Mouse (Mus musculus) neural tube, embryonic 10.5 days (tissue): ENCODE results near the gene Gpd2.

ENCODE experiments used
- DNase-seq: peaks from one replicate; pipeline ENCODE4 v3.0.0-alpha.2; 2017; ENCODE audit warnings: low spot score; ENCODE audit errors: extremely low spot score

Gpd2 gene

DNA sequence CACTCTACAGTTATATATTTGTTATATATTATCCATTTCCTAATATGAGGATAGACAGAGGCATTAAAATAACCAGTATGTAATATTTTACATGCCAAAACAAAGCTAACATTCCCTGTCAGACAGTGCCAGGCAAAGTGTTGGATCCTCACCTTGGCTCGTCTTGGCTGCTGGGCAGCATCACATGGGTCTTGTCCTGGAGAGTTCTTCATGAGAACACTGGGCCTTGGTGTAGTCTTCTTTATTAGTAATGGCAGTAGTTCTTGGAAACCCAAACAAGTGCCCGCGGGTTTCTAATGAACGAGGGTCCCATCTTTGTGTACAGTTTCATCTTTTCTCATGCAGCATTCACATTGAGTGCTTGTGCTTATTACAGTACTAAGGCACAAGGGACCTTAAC, 59.8 kb downstream of the Gpd2 start:
- no peak for DNase-seq

DNA sequence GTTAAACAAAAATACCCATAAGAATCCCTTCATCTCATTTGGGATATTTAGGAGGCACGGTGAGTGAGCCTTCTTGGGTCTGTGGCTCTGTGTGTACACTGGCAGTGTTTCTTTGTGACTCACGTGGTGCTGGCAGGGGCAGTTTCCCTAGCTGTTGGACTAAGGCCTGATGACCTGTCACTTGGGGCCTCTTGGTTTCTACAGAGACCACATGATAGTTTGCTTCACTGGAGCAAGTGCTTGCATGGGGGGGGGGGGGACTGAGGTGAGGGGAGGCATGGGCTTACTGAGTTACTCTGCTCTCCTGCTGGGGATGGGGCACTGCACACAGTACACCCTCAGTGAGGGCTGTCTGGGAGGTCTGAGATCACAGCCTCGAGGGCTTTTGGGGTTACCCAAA, 64.1 kb downstream of the Gpd2 start:
- DNase-seq, result no peak

DNA sequence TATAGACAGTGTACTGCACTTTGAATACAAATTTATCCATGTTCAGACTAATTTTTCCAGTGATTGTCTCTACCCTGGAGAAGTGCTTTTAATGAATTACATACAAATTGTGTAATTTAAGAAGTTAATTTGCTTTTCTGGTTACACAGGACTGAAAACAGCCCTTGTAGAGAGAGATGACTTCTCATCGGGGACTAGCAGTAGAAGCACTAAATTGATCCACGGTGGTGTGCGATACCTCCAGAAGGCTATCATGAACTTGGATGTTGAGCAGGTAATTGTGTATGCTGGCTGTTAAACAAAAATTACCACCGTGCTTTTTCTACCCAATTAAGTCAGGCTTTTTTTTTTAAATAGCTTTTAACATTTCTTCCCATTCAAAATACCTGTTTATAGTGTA, 66.8 kb downstream of the Gpd2 start:
- no peak for DNase-seq

DNA sequence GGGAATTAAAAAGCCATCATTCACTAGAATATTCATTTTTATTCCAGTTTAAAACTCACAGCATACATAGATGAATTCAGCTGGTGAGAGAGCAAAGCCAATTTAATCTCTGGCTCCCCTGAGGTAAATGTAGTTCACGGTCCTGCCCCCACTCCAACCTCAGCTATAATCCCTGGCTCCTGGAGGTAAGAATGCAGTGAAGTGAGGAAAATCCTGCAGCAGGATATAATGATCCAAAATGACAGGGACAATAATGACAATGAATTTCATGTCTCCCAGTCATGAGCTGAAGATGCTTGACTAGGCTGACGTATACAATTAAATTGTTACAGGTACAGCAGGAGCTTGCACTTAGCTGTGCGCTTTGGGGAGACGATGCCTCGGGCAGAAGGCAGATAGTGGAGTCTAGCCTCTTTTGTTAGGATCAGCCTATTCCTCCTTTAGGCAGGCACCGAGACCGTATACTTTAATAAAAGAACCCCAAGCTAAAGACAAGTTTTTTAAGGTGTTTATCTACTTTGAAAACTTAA, 74.9 kb downstream of the Gpd2 start:
- DNase-seq, result no peak

DNA sequence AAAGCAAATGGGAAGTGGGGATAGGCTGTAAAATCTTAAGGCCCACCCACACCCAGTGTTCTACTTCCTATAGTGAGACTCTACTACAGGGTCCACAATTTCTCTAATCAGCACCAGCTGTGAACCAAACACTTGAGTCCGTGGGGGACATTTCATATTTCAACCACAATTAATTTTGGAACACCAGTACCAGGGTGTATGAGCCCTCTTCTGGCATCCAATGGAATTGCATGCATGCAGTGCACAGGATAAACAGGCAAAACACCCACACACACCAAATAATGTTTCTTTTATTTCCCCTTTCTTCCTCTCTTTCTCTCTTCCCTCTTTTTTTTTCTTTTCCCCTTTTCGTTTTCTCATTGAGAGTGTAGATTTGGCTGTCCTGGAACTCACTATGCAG, 78.6 kb downstream of the Gpd2 start:
- peak; percentile 40 for DNase-seq

DNA sequence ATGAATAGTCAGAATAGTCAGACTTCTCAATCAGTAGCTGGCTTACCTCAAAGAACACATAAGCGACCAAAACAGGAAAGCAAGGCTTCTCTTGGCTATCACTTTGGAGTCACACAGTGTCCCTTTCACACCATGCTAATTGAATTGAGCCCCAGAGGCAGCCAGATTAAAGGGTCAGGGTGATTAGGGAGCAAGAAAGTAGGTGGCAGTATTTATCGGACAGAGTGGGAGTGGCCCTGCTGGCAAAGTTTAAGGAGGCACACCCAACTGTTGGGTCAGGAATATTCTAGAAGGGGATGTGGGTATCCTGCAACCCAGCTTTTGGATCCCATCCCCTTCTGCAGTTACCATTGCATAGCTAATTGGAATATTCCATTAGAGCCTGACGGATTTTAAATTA, 80.9 kb downstream of the Gpd2 start:
- DNase-seq, result no peak

DNA sequence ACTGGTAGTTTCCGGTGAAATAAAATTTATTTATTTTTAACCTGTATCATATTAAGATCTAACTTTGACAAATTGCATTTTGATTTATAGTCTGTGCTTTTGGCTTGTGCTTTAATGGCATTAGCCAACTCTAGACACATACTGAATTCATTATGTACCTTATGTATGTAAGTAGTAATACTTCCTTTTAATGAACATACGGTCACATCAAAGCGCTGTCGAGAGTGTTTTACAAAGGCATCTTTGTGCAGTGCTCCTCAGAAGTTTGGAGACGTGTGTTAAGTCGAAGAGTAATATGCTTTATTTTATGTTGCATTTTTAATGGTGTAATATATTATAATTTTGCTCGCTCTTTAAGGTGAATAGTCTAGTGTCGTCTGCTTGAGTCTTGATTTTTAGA, 88.7 kb downstream of the Gpd2 start:
- no peak for DNase-seq

DNA sequence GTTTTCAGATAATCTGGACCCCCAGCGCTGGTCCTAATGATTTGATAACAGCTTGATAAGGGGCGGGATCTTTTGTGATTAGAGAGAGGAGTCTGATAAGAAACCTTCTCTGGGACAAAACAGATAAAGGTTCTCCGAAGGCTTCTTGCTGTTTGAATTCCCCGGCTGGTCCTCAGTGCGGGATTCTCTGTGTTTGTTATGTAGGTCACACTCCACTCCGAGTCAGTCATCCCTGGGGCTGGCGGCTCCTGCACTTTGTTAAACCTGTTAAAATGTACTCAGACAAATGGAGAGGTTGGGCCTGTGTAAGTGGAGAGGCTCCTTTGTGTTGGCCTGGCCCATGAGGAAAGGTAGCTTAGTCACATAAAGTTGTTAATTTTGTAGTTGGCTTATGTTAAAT, 91.9 kb downstream of the Gpd2 start:
- DNase-seq, result no peak

DNA sequence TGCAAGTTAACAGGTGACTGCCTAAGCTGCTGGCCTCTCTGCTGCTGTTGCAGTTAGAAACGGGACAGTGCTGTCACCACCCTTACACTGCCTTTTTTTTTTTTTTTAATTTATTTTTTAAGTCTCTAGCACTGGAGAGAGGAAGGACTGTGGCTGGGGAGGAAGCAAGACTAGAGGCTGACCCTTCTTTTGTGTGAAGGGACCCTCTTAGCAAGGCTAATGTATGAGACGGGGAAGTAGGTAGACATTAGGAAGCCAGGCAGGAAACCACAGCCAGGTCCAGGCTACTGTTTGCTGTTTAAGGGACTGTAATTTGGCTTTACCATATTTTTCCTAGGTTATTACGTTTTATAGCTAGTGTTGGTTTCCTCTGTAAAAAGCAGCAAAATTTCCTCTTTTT, 93.4 kb downstream of the Gpd2 start:
- DNase-seq, result no peak

DNA sequence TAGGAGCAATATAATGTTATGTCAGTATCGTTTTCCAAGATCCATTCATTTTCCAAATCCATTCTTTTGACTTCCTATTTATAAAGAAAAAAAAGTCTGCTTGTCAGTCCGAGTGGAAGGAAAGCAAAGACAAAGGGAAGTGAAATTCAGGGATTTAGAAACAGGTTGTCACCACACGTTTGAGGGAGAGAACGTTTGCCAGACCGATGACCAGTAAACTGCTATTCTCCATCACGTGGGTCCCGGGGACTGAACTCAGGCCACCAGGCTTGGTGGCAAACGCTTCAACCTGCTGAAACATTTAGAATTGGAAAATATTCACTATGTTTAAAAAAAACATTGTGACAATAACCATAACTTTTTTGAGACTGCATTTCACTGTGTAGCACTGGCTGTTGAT, 93.8 kb downstream of the Gpd2 start:
- no peak for DNase-seq

DNA sequence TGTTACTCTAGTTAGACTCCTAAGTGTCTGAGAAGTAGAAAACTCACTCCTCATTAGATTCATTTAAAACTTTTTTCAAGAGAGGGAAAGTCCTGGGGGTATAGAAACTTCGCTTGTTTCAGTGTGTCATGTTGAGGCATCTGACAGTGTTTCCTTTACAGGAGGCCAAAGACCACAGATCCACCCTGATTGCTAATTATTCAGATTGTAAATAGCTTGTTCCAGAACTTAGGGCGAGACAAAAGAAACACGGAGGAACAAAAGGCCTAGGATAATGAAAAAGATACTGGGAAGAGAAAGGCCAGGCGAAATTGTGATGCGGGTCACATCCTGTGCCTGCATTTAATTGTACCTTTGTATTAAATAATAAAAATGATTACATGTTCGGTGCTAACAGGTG, 96.0 kb downstream of the Gpd2 start:
- no peak for DNase-seq

DNA sequence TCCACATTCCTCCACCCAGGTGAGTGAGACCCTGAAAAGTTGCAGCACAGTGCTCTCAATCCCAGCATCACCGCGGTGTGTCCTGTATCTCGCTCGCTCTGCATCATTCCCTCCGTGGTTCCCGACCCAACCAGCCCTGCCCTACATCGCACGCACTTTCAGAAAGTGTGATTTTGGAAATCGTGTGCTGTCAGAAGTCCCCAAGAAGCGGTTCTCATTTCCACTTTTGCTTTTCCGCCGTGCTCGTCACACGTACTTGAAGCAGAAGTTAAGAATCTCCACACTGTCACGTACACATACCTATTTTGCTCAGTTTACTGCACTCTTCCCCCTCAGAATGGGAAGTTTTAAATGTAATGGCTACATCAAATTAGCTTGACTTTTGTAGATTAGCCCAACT, 98.0 kb downstream of the Gpd2 start:
- DNase-seq, result no peak

DNA sequence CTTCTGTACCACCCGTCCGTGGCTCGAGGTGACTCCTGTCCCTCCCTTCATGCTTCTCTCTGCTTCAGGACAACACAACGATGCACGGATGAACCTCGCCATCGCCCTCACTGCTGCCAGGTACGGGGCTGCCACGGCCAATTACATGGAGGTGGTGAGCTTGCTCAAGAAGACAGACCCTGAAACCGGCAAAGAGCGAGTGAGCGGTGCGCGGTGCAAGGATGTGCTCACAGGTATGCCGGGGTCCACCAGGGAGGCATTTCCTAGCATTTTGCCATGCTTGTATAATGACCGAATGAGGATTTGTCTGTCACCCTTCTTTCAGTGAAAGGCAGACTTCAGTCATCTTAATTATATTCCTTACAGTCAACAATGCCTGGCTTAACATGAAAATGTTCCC, 101.3 kb downstream of the Gpd2 start:
- DNase-seq, result no peak

DNA sequence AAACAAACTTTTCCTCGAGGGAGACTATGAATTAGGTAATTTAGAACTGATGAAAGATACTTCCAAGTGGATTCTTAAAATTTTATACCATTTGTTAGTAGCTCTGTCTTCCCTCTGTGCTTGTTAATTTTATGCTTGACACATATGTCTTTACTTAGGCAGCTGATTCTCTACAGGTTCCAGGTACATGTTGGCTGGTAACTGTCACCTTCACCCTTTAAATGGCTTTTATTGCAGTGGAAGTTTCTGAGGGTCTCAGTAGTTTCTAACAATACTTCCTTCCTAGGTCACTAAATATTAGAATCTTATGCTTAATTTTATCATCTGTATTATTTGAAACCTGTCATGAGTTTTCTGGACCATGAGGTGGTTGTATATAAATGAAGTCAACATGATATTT, 105.5 kb downstream of the Gpd2 start:
- DNase-seq, result no peak

DNA sequence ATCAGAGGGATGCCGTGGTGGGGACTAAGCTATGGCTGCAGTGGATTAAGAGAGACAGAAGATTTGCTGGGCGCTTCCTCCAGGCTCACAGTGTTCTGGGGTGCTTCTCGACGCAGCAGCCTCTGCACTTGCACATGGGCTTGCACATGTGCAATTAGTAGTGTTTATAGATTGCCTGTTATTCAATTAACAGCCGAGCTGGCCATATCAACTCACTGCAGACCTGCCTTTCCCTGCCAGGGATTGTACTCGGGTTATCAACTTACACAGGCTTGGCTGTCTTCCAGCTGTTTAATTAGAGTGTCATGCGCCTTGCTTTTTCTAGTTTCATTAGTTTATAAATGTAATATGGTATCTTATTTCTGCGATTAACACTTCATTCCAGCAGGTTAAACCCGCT, 113.2 kb downstream of the Gpd2 start:
- DNase-seq, result no peak

DNA sequence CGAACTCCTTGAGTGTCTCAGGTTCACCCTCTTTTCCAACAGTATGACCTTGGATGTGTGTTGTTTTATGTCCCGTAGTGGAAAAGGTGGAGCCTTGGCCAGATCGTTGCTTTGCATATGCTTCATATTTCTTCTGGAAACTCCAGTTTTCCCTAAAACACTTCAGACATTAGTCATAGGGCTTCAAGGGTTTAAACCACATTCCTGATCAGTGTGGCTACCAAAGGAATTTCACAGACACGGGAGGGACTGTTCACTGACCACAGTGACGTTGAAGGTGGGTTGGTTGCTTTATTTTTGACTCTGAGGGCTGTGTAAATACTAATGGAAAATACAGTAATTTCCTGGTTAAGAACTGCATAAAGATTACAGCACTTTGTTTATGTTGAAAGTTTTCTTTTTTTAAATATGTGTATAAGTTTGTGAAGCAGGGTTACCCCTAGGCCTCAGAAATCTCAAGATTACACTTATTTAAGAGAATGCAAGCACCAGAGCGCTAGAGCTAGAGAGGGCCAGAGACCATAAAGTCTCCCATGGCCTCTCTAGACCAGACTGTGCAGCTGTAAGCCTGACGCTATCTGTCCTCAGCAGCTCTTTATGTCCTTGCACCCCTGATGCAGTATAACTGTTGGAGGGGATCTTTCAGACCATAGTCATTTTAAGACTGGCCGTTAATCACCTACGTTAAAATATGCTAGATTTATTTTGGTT, 116.4 kb downstream of the Gpd2 start:
- no peak for DNase-seq

DNA sequence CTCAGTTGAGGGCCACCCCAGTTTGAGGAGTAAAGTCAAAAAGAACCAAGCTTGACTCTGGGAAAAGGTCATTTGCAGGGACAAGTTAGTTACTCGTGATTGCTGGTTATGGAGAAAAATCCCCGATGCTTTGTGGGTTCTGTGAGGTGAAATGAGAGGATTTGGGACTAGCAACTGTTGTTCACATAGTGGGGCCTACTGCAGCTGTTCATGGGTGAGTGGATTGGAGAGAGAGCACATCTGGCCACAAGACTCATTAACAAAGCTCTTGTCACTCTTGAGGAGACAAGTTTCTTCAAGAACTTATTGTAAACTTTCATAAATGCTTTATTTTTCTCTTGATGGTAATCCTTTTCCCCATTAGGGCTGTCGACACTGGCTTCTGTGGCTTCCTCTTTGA, 117.4 kb downstream of the Gpd2 start:
- no peak for DNase-seq

DNA sequence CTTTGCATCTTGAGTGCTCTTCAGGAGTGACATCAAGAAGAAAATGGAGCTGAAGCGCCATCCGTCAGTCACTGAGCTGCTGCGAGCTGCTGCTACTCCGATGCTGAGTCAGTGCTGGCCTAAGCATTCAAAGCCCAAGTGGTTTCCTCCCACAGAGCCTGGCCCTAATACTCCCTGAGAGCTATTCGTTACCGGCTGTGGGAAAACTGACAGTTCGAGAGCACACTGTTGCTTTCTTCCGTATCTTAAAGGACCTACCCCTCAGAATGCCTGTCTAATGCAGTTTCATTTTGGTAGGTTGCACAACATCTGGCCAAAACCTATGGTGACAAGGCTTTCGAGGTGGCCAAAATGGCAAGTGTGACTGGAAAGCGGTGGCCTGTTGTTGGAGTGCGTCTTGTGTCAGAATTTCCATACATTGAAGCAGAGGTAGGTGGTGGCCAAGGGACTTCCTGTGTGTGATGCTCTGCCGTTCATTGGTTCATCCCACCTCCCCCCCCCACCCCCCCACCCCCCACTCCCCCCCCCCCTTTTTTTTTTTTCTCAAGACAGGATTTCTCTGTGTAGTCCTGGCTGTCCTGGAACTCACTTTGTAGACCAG, 118.9 kb downstream of the Gpd2 start:
- no peak for DNase-seq

DNA sequence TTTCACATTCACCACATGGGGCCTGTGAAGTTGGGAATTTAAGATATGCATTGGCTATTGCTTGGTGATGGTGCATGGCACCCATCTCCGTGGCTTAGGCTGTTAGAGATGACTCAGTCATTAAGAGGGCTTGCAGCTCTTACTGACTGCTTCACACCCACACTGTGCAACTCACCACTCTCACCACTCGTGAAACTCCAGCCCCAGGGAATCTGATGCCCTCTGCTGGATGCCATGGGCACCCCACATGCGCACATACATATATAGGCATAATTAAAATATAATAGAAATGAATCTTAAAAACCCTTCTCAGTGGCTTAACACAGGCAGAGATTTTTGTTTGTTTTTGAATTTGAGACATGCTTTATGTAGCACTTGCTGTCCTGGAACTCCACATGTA, 125.1 kb downstream of the Gpd2 start:
- no peak for DNase-seq

DNA sequence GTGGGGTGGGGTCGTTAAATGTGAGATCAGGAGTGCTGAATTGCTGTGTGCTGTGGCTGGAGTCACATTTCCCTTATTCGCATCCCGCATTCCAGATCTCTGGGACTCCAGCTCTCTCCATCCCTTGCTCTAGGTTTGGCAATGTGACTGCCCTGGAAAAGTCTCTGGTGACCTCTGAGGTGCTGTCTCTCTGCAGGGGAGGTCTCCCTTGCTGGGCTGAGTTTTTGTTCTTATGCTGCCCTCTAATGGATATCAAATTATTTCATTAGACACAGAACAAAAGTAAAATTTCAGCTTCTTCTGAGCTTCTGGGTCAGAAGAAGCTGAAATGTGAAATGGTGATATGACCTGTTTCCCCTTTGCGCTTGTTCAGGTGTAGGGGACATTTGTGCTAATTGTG, 137.2 kb downstream of the Gpd2 start:
- DNase-seq, result no peak

DNA sequence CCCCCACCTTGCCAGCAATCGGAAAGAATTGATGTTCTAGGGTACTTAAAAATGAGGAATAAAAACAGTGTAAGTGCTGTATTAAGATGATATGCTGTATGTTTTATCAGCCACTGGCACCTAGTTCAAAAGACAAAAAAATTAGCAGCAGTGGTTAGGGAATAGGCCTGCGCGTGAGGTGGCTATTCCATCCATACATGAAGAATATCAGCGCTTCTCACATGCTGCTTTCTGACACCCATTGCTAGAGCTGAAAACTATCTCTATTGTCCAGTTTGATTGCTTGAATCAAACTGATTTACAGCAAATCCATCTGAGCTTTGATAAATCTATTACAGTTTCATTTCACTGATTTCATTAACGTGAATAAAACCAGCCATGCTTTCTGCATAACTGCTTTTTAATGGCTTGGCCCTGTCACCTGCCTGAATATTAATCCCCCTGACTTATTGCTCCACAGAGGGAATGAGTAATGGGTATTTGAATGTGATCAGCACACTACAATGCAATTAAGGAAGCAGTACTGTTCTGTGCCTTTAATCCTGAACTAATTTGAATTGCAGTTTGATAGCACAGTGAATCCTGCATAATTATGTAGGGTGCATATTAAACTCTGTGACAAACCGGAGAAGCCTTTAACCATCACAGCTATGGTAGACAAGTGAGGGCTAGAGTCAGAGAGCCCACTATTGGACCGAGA, 137.9 kb downstream of the Gpd2 start:
- no peak for DNase-seq

DNA sequence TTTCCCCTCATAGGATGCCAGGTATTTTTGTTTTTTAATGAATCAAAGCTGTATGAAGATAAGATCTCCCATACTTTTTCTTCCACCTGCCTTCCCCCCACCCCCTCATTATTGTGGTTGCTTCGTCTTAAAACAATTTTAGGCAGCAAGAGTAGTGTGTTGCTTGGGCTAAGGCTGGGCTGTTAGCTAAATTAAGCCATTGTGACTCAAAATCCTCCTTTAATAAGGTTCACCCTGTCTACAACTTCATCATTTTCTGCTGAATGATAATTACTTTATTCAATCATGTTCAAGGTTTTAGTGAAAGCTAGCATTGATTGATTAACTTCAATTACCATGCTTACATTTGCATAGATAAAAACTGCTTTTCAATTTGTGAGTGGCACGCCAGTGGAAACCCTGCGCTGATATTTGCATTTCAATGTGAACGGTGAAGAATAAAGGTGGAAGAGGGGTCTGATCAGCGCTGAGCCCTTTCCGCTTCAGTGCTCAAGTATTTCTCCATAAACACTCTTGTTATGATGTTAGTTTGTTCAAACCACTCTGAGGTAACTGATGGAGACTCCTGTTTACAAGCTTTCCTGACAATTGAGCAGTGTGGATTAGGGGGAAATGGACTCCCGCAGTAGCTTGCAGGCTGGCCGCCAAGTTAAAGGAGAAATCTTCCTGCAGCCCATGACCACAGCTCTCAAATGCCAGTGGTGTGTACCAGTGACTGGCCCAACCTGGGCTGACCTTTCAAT, 140.9 kb downstream of the Gpd2 start:
- no peak for DNase-seq
